Mouse (Mus musculus) forebrain, embryonic 13.5 days (tissue): ENCODE results near the gene Gm14409. TPM values are rescaled to one million over a fixed set of nuclear protein-coding genes. Genes with fewer than 3 reads are reported as not detected.
"Not testable (repeated sequence)": the region's sequence is repeated elsewhere in the genome, so short reads cannot be mapped to it uniquely, and the experiment has no call there.

Experiments
- ATAC-seq: fragments of 200-750 bp; cut with Nextera tagmentation; 2 replicates; pipeline ENCODE4 v1.8.0; 2017
- H3K27ac ChIP-seq: fragments of 300-500 bp; sonication (generic); 2 replicates; pipeline ENCODE4 v1.5.1; 2015; ENCODE audit warnings: inconsistent platforms, mild to moderate bottlenecking, moderate library complexity
- H3K27me3 ChIP-seq: fragments of 300-500 bp; sonication (generic); 2 replicates; pipeline ENCODE4 v1.6.1; 2015; ENCODE audit warnings: mild to moderate bottlenecking, inconsistent platforms
- H3K36me3 ChIP-seq: fragments of 300-500 bp; sonication (generic); 2 replicates; pipeline ENCODE4 v1.6.1; 2015; ENCODE audit warnings: mild to moderate bottlenecking, inconsistent platforms; ENCODE audit not compliant: poor library complexity, severe bottlenecking
- H3K4me1 ChIP-seq: fragments of 300-500 bp; sonication (generic); 2 replicates; pipeline ENCODE4 v1.6.1; 2015; ENCODE audit warnings: inconsistent platforms
- H3K4me2 ChIP-seq: fragments of 300-500 bp; sonication (generic); 2 replicates; pipeline ENCODE4 v1.6.1; 2015; ENCODE audit warnings: inconsistent platforms, mild to moderate bottlenecking, moderate library complexity
- H3K4me3 ChIP-seq: fragments of 300-500 bp; sonication (generic); 2 replicates; pipeline ENCODE4 v1.5.1; 2015; ENCODE audit warnings: mild to moderate bottlenecking, inconsistent platforms
- H3K9ac ChIP-seq: fragments of 300-500 bp; sonication (generic); 2 replicates; pipeline ENCODE4 v1.6.1; 2015; ENCODE audit warnings: mild to moderate bottlenecking, inconsistent platforms
- H3K9me3 ChIP-seq: fragments of 300-500 bp; sonication (generic); replicated peaks from 2 replicates; pipeline ENCODE4 v1.6.1; 2016; ENCODE audit warnings: inconsistent platforms
- WGBS: fragments of 180-500 bp; shearing (Covaris S2); methylation state at CpG from one replicate; pipeline ENCODE4 v1.1.7; 2015; 5-methylcytosine and 5-hydroxymethylcytosine counted together
- polyA plus RNA-seq: library from polyadenylated mRNA; unstranded; fragments of >200 nt; fragmentation: Nextera tagmentation; extraction: Ambion mirVana; gene quantifications from 2 replicates; pipeline ENCODE4 v1.2.1, GENCODE M21; 2015

Gm14409 gene
- polyA plus RNA-seq: not detected in 2 replicates

GRCm38 (mm10) chr2:177266936-177267335, at the start of gene Gm14409:
Gm14409 (minus strand) TSS chr2:177267036.
- H3K36me3 ChIP-seq, H3K27me3 ChIP-seq, H3K9me3 ChIP-seq, ATAC-seq, H3K4me1 ChIP-seq, H3K4me2 ChIP-seq, H3K9ac ChIP-seq, H3K27ac ChIP-seq, H3K4me3 ChIP-seq: not testable (repeated sequence)
- WGBS: no CpG with 5 or more reads among the region's 2 CpGs

GRCm38 (mm10) chr2:177309627-177310026, 42.8 kb upstream of the Gm14409 start:
- H3K9ac ChIP-seq, H3K4me2 ChIP-seq, H3K27me3 ChIP-seq, H3K4me3 ChIP-seq, H3K36me3 ChIP-seq, ATAC-seq, H3K9me3 ChIP-seq, H3K27ac ChIP-seq, H3K4me1 ChIP-seq: not testable (repeated sequence)
- WGBS: 91% methylated on average over 4 of the region's 4 CpGs

DNA sequence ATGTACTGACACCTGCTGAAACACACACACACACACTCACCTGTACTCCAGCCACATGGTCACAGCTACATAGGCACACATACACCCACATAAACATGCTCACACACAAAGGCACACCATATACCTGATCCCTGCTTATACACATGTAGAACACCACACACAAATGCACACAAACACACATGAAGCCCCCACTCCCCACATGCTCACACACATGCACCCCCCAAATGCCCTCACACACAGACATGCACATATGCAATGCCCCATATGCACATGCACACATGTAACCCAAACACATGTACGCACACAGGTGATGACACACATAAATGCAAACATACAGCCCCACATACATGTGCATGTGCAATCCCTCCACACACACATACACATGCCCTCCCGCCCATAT, 38.1 kb upstream of the Gm14409 start:
- H3K9me3 ChIP-seq, H3K27ac ChIP-seq, H3K9ac ChIP-seq, H3K36me3 ChIP-seq, ATAC-seq, H3K27me3 ChIP-seq, H3K4me3 ChIP-seq, H3K4me1 ChIP-seq, H3K4me2 ChIP-seq: not testable (repeated sequence)
- no CpG with 5 or more reads among the region's 2 CpGs for WGBS

DNA sequence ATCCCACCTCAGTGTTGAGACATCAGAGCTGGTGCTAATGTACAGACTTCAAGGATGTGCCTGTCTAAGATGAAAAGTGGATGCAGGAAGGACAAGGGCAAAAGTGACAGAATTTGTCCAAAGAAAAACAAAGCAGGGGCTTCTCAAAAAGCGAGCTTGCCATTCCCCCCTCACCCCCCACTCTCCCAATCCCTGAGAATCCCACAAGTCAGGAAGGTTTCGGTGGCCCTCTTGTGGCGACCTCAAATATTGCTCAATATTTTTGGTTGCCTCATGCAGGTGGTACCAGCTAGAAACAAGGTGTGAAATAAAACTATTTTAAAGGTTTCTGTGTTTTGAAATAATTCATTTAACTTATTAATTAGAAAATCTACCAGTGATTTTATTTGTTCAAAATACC, 16.9 kb upstream of the Gm14409 start:
- not testable (repeated sequence) for H3K9ac ChIP-seq

DNA sequence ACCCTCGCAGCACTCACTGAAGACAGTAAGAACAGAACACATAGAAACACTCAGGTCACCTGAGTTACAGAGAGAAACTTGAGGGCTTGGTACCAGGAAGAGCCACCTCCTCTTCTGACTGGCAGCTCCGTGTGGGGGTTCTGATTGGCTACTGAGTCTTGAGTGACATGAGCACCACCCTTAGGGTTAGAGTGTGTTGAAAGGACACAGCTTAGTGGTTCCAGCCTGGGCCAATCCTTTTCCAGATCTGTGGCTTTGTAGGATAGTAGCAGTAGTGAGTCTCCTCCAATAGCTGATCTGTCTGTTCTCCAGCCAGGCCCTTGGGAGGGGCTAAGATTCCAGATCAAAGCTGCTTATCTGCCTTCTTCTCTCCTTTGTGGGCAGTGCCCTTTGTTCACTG, 10.9 kb upstream of the Gm14409 start:
- not testable (repeated sequence) for H3K4me3 ChIP-seq, H3K27me3 ChIP-seq, H3K9ac ChIP-seq, H3K36me3 ChIP-seq, H3K4me2 ChIP-seq, H3K27ac ChIP-seq, H3K4me1 ChIP-seq, ATAC-seq, H3K9me3 ChIP-seq
- 89% methylated on average over 2 of the region's 2 CpGs for WGBS

More for the DNA sequence above, 16.9 kb upstream of the Gm14409 start:
- not testable (repeated sequence) for H3K4me3 ChIP-seq, H3K36me3 ChIP-seq, H3K4me2 ChIP-seq, H3K9me3 ChIP-seq, ATAC-seq, H3K4me1 ChIP-seq, H3K27me3 ChIP-seq, H3K27ac ChIP-seq
- WGBS: 27% methylated on average over 3 of the region's 3 CpGs

DNA sequence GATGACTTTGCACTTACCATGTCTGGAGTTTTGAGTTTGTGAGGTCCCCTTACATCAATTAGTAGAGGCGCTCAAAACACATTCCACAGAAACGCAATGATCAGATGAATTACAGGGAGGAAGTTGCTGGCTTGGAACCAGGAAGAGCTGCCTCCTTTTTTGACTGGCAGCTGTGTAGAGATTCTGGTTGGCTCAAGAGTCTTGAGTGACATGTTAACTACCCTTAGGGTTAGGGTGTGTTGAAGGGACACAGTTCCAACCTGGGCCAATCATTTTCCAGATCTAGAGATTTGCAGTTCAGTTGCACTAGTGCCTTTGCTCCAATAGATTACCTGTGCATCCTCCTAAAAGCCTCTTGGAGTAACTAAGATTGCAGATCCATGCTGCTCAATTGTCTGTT, 5.4 kb upstream of the Gm14409 start:
- 88% methylated on average over 2 of the region's 2 CpGs for WGBS
- ATAC-seq, H3K4me2 ChIP-seq, H3K9ac ChIP-seq, H3K36me3 ChIP-seq, H3K9me3 ChIP-seq, H3K4me1 ChIP-seq, H3K4me3 ChIP-seq, H3K27ac ChIP-seq, H3K27me3 ChIP-seq: not testable (repeated sequence)

GRCm38 (mm10) chr2:177247449-177247848, 19.4 kb downstream of the Gm14409 start:
- not testable (repeated sequence) for H3K4me3 ChIP-seq, H3K9me3 ChIP-seq, H3K27me3 ChIP-seq, H3K4me1 ChIP-seq, H3K4me2 ChIP-seq, H3K9ac ChIP-seq, H3K27ac ChIP-seq, ATAC-seq, H3K36me3 ChIP-seq
- WGBS: 78% methylated on average over 2 of the region's 2 CpGs

DNA sequence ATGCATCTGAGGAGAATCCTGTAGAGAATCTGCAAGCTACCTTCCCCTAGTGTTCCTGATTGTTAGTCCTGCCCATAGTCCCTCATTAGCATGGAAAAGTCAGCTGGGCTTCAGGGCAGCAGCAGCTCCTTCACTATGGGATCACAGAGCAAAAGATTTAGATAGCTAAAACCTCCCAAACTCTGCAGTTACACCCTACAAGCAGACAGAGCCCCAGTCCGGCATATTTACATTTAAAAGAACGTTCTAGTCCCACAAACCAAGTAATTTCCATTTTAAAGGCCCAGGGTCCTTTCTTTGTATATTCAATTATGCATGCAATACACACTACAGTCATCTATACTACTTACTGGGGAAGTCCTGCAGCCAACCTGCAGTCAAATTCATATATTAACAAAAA, 36.4 kb downstream of the Gm14409 start:
- not testable (repeated sequence) for H3K36me3 ChIP-seq, H3K4me1 ChIP-seq, H3K4me3 ChIP-seq, H3K9ac ChIP-seq, ATAC-seq, H3K9me3 ChIP-seq, H3K4me2 ChIP-seq, H3K27ac ChIP-seq, H3K27me3 ChIP-seq
- 66% methylated on average over 2 of the region's 2 CpGs for WGBS

Other genes starting within 250 kb of the Gm14409 start
- gene Gm14401, start 192.7 kb downstream of the Gm14409 start, polyA plus RNA-seq: not detected in 2 replicates
- gene Gm14410, start 60.6 kb downstream of the Gm14409 start, polyA plus RNA-seq: 31.0 and 38.7 TPM in 2 replicates
- 0.14 and 0.23 TPM in 2 replicates for gene Gm14412, start 57.3 kb upstream of the Gm14409 start, polyA plus RNA-seq
- 9.6 and 13.4 TPM in 2 replicates for gene Gm14418, start 131.3 kb upstream of the Gm14409 start, polyA plus RNA-seq
- gene Zfp970, start 197.7 kb upstream of the Gm14409 start, polyA plus RNA-seq: 7.8 and 10.1 TPM in 2 replicates
- gene Gm14403, start 231.2 kb upstream of the Gm14409 start, polyA plus RNA-seq: 3.1 and 3.4 TPM in 2 replicates